Mouse (Mus musculus) thymus, postnatal 25 days (tissue): ENCODE data around the gene Fam234b.

Source experiments
- DNase-seq: peaks from one replicate; pipeline ENCODE4 v3.0.0; 2022

The Fam234b gene

DNA sequence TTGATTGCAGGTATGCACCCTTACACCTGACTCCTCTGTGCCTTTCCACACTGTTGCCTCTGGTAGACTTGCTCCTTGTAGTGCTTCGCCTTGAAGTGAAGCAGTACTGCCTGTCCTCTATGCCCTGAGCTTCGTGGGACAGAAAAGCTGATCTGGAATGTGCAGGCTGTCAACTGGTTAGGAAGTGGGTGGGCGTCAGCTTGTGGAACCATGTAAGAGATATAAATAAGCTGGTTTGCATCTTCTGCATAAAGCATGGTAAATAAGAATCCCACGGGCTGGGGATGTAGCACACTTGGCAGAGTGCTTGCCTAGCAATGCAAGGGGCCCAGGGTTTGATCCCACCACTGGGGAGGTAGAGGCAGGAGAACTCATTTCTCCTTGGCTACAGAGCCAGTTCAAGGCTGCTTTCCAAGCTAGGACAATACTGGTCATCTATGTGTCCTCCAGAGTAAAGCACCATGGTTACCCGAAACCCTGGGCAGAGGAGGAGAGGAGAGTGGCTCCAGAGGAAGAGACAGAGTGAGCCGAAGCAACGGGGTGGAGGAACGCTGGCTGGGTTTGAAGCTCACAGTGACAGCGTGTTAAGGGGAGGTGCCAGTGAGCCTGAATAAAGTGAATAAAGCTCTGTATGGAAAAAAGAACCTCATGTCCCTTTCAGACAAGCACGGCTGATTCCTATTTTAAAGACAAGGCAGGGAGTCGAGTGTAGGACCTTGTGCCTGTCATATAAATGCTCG, 34.8 kb downstream of the Fam234b start:
- DNase-seq: no peak

DNA sequence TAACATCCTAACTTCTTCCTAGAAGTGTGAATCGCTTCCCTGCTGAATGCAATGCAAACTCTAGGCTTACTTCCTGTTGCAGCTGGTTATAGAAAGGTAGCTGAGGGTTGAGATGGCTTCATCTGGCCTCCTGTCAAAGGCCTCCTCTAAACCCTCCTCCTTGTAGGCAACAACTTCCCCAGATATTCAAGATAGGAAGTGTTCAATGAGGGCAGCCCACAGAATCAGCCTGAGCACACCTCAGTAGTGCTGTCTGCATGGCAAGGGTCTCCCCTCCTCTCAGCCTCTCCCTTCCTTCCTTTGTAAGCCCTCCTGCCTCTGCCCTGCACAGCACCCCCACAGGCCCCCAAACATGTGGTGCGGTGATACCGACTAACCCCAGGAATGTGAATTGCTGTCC, 38.0 kb downstream of the Fam234b start:
- peak; percentile 15 for DNase-seq

DNA sequence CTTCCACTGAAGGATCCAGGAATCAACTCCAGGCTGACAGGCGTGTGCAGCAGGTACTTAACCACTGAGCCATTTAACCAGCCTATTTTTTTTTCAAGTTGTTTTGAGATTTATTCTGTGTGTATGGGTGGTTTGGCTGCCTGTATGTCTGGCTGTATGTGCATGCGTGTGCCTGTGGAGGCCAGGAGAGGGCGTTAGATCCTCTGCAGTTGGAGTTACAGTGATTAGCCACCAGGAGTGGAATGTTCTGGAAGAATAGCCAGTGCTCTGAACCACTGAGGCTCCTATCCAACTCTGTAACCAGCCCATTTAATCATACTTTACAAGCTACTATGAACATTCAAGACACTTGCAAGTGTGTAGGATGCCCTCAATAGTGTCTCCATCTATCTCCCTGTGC, 38.8 kb downstream of the Fam234b start:
- no peak for DNase-seq

DNA sequence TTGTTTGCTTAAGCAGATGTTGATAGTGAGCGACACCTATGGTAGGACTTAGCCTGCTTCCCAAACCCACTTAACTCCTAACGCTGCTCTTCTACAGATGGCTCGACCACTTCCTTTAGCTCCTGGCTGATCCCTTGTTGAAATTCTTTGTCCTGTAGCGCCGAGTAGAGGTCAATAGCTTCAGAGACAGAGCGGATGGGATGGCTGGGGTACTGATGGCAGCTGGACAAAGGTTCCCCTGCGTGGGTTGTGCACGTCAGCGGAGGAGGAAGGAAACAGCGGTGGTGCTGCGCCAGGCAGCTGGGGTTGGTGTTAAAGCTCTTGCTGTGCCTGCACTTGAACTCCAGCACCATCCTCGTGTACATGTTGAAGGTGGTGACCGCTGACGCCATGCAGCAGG, 39.5 kb downstream of the Fam234b start:
- peak; percentile 58 for DNase-seq

DNA sequence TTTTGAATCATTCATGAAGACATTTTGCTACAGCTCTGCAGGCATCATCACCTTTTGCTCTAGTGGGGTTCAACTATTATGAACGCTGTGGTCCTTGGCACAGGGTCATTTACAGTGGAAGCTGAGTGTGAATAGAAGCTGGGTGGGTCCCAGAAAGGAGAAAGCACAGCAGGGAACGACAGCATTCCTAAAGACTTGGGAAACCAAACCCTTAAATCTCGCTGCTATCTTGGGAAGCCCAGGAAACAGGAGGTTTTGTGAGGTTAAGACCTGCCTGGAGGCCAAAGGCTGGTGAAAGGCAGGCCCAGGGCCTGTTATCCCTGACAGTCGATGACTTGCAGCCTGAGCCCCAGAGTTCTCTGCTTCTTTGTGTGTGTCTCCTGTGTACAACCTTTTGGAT, 40.4 kb downstream of the Fam234b start:
- no peak for DNase-seq

DNA sequence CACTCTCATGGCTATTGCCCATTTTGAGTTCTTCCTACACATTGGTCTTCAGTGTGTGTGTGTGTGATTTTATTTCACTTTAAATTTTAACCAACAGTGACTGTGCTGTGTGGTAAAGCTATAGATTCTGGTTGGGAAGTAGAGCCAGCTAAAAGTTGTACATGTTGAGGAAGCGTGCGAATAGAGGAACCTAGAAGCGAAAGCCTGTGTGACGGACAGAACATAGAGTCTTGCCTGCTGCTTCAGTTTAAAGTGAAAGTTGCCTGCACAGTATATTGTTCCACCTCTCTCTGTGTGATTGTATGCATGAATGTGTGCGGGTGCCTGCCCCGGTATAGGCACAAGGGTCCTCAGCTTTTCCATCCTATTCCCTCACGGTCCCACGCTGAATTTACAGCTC, 42.6 kb downstream of the Fam234b start:
- no peak for DNase-seq

DNA sequence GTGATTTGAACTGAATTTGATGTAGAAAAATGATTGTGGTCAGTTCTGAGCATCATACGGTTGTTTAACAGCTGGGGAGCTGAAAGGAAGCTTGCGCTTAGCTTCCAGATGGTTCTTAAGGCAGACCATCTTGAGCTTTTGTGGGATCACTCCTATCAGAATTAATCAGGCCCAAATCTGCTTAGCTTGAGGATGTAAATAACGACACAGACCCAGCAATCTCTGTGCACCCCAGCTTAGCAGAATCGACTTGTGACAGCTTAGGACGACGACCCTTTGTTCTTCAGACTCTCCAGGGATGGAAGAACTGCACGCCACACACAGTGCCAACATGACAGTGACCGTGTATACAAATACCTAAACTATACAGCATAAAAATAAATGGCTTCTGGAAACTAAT, 47.8 kb downstream of the Fam234b start:
- no peak for DNase-seq

DNA sequence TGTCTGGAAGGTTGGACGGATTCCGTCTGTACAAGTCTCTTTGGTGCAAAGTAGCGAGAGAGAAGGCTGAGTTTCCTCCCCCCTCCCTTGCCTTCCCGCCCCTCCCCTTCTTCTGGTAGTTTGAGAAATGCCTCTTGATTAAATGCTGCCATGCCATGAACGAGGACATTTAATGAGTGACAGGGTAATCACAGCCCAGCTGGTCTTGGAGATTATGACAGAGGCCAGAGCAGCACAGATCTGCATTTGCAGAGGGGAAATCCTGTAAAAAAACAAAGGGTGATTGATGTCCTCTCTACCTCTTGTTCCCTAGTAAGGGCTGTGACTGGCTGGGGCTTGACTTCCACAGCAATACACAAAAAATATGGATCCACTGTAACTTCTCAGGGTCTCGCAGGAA, 50.1 kb downstream of the Fam234b start:
- DNase-seq: no peak

DNA sequence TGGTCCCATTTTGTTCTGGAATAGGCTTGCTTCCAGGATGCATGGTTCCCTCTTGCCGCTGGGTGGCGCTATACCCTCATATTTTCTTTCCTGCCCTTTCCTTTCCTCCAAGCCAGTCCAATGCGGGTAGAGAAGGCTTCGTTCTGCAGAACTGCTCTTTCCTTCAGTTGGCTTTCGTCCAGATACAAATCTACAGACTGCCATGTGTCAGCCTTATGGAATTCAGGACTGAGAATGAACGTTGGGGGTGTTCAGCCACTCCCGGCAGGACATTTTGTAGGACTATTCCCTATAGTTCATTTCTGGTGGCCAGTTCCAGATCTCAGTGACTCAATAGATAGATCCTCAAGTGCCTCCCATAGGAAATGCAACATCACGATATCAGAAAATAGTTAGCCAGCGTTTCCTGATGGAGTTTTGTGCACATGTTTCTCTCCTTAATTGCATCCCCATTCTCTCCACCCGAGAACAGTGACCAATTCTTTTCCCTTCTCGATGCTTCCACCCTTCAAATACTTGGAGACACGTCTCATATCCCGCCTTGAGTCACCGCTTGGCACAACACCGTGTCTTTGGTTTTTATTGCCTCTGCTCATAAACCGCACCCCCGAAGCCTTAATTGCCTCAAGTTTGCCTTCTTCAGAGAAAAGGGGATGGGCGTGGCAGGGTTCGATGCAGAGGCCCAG, 52.2 kb downstream of the Fam234b start:
- peak; percentile 72 for DNase-seq

DNA sequence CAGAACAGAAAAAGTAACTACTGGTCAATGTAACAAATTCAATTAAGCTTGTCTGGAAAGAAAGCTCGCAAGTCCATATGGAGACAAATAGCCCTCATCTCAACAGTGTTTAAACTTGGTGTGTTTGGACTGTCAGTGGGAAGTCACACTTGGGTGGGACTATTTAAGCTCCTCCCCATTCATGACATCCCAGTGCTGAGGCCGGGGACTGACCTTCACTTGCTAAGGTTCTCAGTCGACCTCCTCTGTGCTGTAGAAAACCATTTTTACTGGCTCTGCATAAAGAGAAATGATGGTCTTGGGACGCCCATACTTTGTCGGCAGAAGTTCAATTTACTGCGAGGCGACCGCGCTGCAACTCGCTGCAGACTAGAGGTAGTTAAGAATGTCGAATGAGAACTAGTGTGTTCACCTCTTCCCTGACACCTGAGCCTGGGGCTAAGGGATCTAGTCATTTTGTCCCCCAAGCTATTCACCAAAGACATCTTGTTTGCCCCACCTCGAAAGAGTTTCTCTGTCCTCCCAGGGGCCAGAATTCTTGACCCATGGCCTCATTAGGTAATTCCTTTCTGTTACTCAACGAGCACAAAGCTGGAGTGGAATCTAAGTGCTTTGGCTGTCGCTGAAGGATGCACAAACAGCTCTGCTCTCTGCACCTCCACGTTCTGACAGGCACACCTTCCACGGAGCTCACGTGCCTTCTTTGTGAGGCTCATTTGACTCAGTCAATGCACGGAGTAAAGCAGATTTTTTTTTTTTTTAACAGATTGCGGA, 53.3 kb downstream of the Fam234b start:
- DNase-seq: no peak

DNA sequence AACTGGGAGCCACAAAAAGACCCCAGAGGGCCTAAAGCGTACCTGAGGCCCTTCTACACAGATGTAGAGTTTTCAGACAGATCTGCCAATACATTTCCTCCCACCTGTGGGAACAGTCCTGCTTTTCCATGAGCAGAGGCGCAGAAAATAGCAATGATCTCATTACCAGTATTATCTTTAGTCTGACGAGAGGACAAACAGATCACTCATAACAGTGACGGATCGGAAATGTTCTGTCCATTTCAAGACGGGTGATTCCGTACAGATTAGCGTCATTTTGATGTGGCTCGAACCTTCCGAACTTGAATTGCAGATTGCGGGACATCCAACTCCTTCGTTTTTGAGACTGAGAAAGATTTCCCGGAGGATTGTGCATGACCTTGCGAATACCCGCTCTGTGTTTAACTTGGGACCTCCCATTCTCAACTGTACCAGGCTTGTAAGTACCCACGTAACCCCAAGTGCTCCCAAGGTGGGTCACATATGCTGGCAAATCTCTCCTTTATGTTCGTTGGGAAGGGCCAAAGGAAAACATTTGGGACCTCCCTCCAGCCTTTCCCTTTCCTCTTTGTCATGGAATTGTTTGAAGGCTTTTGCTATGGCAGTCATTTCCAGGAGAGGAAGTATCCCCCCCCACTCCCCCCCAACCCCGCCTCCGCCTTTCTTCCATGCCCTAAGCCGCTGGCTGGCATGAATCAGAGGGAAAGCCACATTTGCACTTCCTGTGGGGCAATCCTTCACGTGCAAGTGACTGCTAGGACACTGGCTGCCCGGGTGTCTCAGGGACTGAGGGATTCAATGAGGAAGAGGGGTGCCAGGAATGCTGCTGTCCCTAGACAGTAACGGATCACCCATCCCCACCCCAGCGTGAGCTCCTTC, 54.3 kb downstream of the Fam234b start:
- no peak for DNase-seq

DNA sequence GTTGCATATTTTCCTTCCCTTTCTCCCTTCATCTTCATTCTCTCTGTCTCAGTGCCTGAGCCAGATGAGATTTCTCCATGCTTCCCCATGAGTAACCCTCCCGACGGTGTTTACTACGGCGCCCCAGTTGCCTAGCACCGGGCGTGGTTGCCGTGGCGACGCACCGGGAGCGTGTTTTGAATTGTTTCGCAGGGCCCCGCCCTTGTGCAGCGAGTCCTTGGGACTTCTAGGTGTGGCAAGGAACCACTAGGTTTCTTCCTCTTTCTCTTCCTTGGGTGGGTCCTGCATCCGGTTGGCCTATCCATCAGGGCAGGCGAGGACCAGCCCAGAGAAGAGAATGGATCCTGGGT, 54.9 kb downstream of the Fam234b start:
- DNase-seq: peak; percentile 71

DNA sequence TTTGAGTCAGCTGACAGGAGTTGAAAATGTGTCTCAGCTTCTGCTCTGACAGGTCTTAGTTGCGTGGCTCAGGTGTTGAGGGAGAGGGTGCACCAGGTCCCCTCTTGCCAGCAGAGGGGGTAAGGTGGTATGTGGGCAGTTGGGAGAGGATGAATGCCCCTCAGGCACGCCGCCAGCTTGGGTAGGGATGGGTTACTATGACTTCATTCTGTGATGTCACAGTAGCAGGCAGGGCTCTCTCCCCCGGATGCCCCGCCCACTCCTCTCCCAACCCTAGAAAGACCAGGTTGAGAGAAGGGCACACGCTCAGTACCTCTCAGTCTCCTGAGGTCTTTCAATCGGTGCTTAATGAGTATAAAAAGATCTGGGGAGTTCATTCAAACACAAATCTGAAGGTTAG, 56.4 kb downstream of the Fam234b start, which contains the start of gene Gsg1:
Gsg1 (minus strand) TSS at position 199 of the 400 bp plus-strand sequence.
- DNase-seq: no peak

DNA sequence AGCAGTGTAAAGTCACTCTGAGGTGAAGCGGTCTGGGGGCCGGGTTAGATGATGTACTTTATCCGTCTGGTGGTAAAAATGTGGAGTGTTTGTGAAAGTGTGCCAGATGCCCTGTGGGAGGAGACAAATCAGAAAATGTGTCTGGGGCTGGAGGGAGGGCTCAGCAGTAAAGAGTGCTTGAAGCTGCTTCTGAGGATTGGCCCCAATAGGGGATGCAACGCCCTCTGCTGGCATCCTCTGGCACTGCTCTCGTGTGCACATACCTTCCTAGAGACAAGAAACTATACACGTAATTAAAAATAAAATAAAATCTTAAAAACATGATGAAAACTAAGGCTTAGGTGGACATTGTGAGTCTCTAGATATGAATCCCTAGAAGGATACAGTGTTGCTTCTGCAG, 62.7 kb downstream of the Fam234b start:
- DNase-seq: no peak

DNA sequence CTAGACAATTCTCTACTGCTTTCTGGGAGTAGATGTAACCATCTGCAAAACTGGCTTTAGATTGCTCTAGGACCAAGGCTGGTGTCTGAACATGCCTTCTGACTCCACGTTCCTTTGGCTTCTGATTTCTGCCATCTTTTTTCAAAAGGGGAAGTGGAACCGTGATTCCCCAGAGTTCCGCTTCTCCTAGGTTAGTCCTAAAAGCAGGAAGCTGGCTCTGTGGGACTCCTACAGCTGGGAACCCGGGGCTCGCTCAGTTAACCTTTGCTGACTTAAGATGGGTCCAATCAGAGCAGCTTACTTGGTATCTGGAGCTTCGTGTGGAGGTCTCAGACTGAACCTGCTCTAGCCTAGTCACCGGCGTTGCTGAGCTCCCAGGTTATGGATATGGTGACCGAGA, 63.3 kb downstream of the Fam234b start:
- no peak for DNase-seq

DNA sequence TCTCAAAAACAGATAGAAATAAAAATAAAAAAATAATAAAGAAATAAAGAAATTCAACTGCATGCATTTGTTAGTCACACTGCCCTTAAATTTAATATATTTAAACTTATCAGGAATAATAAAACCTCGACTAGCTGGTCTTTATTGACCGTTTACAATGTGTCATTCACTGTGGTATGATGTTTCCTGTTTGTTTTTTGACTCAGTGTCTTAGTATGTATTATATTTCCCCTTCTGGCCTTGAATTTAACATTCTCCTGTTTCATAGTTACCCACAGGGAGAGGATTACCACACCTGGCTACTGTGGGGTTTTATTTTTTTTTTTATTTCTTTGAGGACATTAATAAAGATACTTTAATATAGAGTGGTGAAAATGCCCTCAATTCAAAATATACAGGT, 64.8 kb downstream of the Fam234b start:
- DNase-seq: no peak

DNA sequence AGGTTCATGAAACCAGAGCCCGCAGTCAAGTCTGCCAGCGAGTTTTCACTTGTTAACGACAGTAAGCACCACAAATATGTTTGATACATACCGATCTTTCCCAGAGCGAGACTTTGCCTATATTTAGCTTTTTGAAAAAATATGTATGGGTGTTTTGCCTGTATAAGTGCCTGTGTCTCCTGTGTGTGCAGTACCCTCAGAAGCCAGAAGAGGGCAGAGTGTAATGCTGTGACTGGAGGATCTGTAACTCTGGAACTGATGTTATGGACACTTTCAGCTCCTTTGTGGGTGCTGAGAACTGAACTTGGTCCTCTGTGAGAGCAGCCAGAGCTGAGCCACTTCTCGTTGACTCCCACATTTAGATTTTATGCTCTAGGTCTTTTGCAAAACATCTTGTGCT, 66.4 kb downstream of the Fam234b start:
- no peak for DNase-seq

DNA sequence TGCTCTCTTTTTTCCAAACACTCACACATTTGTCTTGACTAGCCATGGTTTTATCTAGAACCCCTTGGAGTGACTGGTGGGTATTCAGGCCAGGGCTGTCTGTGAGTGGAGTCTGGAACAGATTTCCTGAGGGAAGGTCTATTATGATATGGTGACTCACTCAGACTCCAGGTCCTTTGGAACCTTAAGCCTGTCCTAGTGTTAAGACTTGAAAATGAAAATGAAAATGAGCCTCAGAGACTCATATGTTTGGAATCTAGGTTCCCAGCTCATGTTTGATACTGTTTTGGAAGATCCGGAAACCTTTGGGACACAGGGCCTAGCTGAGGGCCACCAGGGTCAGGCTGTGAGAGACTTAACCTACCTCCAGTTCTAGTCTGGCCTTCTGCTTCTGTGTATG, 68.3 kb downstream of the Fam234b start:
- DNase-seq: no peak

DNA sequence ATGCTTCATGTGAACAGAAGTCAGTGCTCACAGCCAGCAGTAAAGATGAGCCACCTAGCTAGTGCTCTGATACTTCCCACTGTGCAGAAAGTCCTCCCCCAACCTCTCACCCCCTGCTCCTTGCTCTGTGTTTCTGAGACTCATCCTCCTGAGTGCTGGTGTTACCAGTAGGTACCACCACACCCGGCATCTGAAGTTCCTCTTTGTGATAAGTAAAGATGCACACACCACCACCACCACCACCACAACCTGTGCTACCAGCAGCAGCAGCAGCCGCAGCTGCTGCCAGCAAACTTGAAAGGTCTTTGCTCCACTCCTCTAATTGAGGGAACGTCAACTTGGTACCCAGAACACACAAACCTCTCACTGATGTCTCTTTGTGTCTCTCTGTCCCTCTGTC, 69.4 kb downstream of the Fam234b start:
- peak; percentile 35 for DNase-seq

DNA sequence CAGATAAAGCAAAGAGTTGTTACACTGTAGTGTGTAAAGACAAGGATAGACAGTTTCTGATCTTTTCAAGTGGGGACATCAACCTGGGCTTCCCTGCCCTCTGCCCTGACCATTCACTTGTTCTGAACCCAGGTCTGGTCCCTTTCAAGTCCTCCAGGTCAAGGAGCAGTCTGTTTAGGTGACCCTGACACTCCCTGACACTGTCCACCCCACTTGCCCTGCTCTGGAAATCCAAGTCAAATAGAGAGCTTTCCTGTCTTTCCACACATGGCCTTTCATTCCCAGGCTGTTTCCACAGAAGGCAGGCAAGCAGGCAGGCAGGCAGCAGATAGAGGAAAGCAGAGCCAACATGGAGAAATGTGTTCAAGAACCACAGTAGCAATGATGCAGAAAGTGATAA, 70.6 kb downstream of the Fam234b start:
- DNase-seq: no peak

DNA sequence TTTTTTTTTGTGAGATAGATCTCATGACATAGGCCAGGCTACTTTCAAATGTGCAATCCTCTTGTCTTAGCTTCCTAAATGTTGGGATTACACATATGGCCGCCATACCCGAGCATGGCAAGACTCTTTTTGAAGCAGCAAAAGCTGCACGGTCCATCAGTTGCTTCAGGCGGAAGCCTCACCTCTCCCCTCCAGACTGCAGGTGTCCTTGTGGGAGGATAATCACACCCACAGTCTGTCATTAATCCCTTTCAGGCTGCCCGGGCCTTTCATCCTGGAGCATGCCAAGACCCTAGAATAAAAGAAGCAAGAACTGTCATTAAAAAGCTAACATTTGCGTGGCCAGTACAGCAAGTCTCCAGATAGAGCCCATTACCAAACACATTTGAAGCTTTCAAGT, 71.8 kb downstream of the Fam234b start:
- DNase-seq: no peak

DNA sequence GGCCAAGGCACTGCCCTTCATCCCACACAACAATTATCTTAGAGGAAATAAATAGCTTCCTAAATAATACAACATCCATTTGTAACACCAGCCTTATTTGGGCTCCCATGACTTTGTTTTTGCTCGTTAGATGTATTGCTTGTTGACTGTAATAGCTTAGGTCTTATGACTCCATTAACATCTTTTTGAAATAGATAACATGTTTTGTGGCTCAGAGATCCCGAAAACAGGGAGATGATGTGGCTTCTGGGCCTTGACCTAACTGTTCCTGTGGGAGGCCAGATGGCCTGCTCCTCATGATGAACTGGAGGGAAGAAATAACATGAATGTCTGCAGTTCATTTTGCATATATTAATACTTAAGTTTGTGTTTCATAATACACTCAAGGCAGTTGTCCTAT, 74.0 kb downstream of the Fam234b start:
- no peak for DNase-seq

DNA sequence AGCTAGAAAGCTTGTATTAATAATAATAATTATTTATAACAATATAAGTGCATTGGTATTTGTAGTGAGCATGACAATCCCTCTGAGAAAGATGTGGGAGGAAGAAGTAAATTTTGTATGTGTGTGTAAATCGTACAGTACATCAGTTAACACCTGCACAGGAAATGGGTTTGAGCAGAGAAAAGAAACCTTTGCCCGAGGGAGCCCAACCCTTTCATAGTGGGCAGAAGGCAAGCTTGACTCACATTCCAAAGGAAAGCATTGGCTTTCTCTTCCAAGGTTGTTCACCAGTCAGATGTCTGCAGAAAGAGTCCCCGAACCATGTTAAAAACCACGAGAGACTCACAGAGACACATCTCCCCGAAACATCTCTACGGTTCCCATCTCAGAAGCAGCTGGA, 75.3 kb downstream of the Fam234b start:
- peak; percentile 51 for DNase-seq
